Mouse (Mus musculus): ENCODE data around the gene Krtap3-1.
A peak's percentile ranks its signal among the peaks of the same experiment; 100 is the strongest.
"Not testable (repeated sequence)": the region's sequence is repeated elsewhere in the genome, so short reads cannot be mapped to it uniquely, and the experiment has no call there.

The Krtap3-1 gene

DNA sequence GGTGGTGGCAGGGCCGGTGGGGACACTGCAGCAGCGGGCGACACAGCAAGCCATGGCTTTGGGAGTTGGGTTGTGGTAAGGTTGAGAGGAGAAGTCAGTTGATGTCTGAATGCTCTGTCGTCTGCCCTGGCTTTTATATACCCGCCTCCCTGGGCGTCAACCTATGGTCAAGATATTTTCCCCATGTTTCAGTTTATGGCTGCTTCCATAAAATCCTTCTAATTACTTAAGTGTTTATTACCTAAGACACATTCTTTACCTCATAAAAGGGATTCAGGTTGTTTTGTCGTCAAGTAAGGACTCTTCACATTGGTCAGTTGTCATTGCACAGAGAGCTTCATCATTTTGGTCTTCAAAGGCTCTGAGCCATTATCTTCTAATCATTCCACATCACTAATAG, at the start of gene Krtap3-1:
Gene Krtap3-1 (minus strand): TSS at position 101 of the 400 bp plus-strand sequence.
- no peak for DNase-seq (ENCODE audit: low spot score)

DNA sequence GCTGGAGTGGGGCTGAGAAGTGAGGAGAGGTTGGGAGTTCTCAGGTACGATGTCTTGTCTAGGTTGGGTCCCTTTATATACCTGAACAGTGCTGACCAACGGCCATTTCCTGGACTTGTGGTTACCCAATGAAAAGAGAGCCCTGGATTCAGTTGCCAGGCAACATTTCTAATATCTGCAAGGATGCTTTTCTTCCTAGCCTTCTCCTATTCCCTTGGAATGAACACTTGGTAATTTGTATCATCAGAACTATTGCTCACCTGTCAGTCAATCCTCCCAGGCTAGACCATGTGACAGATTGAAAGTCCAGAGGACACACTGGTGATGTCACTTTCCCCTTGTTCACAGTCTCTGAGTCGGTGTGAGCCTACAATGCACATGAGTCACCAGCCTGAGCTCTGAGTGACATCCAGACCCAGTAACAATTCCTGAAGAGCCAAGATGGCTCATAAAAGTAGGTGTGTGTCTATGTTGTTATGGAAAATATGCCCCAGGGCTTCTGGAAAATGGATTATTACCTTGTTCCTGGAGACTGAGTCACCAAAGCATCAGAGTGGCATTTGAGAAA, 48.5 kb upstream of the Krtap3-1 start, which contains the start of gene Krtap2-4:
Gene Krtap2-4 (minus strand): TSS at position 51 of the 568 bp plus-strand sequence.
- no peak for DNase-seq (ENCODE audit: low spot score)

DNA sequence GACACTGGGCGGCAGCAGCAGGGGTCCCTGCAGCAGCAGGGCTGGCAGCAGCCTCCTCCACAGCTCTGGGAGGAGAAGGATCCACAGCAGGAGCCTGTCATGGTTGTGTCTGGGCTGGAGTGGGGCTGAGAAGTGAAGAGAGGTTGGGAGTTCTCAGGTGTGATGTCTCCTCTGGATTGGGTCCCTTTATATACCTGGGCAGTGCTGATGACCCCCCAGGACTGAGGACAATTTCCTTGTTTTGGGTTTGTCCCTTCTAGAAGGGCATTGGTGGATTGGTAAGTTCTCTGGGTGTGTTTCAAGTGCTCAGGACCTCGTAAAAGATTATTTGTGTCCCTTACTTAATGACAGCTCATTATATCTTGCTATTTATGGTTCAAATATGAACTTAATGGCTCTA, 43.7 kb upstream of the Krtap3-1 start, which contains the start of gene Gm11937:
Gene Gm11937 (minus strand): TSS at position 101 of the 400 bp plus-strand sequence.
- DNase-seq (ENCODE audit: low spot score) = not testable (repeated sequence)

DNA sequence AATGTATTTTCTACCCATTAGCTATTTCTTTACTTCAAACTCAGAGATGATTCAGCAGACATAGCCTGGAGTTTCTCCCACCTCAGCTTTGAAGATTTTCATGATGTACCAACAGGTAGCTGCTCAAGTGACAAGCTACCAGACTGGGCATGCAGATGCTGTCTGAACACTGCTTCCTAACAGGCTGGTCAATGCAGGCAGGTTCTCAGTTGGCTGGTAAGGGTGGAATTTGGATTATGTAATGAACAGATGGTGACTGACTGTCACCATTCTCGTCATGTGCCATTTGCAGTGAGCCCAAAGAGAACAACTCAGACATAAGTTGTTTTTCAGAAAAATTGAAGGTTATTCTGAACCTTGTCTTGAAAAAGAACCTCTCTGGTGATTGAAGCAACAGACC, 42.7 kb upstream of the Krtap3-1 start:
- peak; percentile 15 for DNase-seq (ENCODE audit: low spot score)

DNA sequence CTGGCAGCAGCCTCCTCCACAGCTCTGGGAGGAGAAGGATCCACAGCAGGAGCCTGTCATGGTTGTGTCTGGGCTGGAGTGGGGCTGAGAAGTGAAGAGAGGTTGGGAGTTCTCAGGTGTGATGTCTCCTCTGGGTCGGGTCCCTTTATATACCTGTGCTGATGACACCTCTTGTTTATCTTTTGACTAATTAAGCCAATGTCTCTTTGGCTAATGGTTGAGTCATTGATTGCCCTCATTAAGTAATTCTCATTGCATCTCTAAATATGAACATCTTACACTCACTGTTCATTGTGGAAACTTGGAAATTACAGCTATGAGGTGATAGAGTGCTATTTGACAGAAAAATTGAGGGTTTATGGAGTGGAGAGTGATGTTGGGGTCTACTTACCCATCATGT, 36.8 kb upstream of the Krtap3-1 start, which contains the start of gene Gm11938:
Gene Gm11938 (minus strand): TSS at position 101 of the 400 bp plus-strand sequence.
- DNase-seq (ENCODE audit: low spot score) = not testable (repeated sequence)

DNA sequence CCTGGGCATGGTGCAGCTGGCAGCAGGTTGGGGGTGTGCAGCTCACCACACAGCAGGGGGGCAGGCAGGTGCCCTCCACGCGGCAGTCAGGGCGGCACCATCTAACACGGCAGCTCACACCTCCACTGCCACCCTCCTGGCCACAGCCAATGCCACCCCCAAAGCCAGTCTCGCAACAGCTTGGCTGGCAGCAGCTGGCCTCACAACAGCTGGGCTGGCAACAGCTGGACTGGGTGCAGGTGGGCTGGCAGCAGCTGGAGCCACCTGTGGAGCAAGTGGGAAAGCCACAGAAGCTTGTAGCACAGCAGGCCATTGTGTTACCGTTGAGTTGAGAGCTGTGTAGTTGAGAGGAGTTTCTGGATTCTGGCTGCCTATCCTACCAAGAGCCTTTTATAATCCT, 31.3 kb upstream of the Krtap3-1 start, which contains the start of gene Krtap9-3:
Gene Krtap9-3 (minus strand): TSS at position 364 of the 400 bp plus-strand sequence.
- not testable (repeated sequence) for DNase-seq (ENCODE audit: low spot score)

DNA sequence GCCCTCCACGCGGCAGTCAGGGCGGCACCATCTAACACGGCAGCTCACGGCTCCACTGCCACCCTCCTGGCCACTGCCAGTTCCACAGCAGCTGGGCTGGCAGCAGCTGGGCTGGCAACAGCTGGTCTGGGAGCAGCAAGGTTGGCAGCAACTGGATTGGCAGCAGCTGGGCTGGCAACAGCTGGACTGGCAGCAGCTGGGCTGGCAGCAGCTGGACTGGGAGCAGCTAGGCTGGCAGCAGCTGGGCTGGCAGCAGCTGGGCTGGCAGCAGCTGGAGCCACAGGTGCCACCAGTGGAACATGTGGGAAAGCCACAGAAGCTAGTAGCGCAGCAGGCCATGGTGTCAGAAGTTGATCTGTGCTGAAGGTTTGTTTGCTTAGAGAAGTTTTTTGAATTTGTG, 24.6 kb upstream of the Krtap3-1 start, which contains the start of gene Krtap1-3:
Gene Krtap1-3 (minus strand): TSS at position 359 of the 400 bp plus-strand sequence.
- DNase-seq (ENCODE audit: low spot score) = no peak

DNA sequence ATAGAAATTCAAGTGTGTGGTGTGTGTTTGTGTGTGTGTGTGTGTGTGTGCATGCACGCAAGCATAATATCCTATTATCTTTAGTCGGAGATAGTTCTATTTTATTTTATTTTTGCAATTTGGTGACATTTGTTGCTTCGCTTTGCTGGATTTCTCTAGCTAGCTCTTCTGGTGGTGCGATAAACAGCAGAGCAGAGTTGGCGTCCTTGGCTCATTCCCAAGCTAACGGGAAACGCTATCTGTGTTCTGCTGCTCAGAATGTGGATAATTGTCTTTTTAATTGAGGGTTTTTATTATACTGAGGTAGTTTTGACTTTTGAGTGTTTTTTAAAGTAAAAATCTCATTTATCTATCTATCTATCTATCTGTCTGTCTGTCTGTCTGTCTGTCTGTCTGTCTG, 18.7 kb upstream of the Krtap3-1 start:
- DNase-seq (ENCODE audit: low spot score) = no peak

DNA sequence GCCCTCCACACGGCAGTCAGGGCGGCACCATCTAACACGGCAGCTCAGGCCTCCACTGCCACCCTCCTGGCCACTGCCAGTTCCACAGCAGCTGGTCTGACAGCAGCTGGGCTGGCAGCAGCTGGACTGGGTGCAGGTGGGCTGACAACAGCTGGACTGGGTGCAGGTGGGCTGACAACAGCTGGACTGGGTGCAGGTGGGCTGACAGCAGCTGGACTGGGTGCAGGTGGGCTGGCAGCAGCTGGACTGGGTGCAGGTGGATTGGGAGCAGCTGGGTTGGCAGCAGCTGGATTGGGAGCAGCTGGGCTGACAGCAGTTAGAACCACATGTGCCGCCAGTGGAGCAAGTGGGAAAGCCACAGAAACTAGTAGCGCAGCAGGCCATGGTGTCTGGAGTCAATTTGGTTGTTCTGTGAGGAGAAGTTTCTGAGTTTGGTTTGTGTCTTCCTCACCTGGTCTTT, 16.8 kb upstream of the Krtap3-1 start, which contains the start of gene Krtap1-4:
Gene Krtap1-4 (minus strand): TSS at position 410 of the 460 bp plus-strand sequence.
- DNase-seq (ENCODE audit: low spot score) = no peak

DNA sequence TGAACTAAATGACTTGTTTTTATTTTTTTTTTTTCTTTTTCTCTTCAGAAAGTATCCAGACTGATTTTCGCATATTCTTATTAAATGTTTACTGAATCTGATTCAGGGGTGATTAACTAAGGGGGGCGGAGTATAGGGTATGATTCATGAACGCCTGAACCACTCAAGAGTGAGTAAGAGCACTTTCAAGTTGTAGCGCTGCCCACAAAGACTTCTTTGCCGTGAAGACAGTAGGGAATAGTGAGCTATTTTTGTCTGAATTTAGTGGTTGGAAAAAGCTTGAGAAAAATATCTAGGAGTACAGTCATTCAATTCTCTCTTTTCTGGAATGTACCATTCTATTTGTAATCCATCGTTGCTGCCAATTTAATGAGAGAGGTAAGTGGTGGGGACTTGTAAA, 15.1 kb upstream of the Krtap3-1 start:
- DNase-seq (ENCODE audit: low spot score) = no peak

DNA sequence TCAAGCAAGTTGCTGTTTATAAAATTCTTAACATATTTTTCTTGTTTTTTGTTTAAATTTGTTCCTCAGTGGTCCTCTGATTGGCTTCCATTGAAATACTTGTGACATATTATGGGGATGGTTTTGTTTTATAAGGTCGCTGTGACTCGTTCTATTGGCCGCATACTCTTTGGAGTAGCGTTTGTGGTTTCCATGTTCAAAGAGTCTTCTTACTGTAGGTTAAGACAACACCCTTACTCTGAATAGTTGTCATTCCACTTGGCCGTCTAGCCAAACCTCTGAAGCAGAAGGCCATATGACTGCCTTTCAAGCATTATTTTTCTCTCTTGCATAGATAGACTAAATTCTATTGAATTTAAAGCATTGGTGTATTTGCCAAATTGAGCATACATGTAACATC, 14.6 kb upstream of the Krtap3-1 start:
- DNase-seq (ENCODE audit: low spot score) = no peak

DNA sequence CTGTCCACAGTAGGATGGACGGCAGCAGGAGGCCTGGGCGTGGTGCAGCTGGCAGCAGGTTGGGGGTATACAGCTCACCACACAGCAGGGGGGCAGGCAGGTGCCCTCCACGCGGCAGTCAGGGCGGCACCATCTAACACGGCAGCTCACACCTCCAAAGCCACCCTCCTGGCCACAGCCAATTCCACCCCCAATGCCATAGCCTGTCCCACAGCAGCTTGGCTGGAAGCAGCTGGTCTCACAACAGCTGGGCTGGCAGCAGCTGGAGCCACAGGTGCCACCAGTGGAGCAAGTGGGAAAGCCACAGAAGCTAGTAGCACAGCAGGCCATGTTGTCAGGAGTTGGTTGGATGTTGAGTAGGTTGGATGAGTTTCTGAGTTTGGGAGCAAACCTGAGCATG, 14.2 kb upstream of the Krtap3-1 start, which contains the start of gene Krtap1-5:
Gene Krtap1-5 (minus strand): TSS at position 381 of the 400 bp plus-strand sequence.
- no peak for DNase-seq (ENCODE audit: low spot score)

DNA sequence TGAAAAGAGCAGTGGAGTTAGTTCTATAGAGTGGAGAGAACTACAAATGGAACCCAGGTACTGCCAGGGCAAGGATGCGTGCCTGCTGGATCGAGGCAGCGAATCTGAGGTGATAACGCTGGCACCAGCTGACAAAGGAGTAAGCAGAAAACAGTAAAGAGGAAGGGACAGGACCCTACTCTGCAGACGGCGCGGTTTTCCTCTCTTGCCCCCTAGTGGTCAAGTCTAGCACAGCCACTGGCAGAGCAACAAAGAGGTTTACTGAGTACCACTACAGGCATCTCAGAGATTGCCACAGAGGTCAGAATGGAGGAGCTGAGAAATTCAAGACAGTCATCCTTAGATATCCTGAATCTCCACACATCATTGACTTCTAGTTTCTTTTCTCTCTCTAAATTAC, 7.7 kb upstream of the Krtap3-1 start:
- no peak for DNase-seq (ENCODE audit: low spot score)

DNA sequence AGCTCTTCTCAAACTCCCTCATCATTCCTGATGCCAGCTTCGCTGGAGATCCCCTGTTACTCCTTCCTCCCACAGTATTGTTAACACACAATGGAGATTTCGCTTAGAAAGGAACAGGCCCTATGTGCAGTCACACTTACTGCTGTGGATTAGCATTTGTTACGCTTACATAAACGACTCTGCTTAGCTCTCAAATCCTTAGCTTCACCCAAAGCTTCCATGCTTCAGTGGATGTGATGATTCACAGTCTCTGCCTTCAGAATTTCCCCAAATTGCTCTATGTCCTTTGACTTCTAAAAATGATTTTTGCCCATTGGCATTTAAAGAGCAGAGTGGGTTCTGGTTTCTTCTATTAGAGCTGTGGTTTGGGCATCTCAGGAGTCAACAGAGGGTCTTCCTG, 6.7 kb upstream of the Krtap3-1 start:
- DNase-seq (ENCODE audit: low spot score) = no peak

DNA sequence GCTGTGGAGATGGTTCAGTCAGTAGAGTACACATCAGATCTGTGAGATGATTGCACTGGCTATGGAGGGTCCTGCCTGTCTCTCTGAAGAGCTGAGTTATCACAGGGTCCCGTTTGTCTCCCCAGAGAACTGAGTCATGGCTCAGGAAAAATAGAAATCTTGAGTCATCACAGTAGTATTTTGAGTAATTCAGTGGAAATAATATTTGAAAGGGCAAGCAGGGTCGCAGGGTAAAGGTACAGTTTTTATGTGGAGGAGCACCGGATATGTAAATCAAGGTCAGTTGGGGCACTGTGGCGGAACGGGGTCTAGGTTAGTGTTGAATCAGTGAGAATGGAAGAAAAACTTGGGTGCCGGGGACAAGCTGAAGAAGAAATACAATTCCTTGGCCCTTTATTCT, 3.9 kb downstream of the Krtap3-1 start:
- DNase-seq (ENCODE audit: low spot score) = no peak

DNA sequence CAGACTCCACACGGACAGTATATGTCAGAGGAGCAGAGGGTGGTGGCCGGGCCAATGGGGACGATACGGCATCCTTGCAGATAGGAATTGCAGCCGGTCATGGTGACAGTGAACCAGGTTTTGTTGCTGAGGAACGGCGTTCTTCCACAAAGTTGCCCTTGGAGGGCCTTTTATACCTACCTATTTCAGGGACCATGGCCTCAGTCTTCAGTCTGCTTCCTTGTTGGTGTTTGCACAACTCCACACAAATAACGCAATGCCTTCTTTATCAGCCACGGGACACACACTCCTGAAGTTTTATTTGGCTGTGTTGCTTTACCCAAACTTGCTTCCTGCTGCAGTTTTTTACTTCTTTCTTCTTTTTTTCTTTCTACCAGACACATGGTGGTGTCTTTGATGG, 7.1 kb downstream of the Krtap3-1 start, which contains the start of gene Gm11939:
Gene Gm11939 (minus strand): TSS at position 101 of the 400 bp plus-strand sequence.
- no peak for DNase-seq (ENCODE audit: low spot score)

DNA sequence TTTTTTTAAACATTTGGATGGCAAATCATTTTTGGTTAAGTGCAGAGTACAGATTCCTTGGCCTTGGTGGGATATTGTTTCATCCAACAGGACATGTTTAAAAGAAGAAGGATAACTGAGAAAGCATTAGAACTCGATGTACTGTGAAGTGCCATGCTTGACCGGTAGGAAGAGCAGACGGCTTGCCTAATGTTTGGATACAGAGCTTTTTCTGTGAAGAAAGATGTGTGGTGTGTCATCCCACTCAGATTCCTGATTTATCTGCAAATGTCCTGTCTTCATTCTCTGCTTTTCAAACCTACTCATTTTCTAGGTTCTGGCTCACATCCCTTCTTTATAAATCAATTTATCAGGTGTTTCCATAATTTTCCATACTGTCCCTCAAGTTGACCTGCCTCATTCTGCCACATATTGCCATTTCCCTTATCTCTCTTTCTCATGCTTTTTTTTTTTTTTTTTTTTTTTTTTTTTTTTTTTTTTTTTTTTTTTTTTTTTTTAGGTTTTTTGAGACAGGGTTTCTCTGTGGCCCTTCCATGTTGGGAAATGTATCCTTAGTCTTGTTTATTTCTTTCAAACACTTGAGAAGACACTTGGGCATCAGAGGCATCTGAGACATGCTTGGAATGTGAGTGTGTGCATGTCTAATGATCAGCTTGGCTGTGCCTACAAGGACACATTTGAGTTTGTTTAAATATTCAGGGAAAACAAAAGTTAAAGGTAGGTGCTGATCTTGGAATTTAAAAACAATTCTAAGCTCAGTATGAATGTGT, 8.3 kb downstream of the Krtap3-1 start:
- no peak for DNase-seq (ENCODE audit: low spot score)

DNA sequence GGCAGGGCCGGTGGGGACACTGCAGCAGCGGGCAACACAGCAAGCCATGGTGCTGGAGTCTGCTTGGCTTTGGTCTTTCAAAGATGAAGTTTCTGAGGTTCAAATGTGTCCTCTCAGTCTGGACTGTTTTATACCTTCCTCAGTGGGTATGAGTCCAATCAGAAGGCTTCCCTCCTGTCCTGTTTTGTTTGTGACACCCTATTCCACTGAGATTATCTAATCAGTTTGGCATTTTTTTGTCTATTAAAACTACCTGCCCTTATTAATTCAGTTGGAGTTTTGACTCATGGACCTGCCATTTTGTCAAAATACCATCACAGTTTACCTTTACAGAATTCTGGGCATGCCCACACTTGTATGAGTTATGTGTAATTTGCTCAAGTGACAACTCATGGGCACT, 9.7 kb downstream of the Krtap3-1 start, which contains the start of gene Krtap3-2:
Gene Krtap3-2 (minus strand): TSS at position 101 of the 400 bp plus-strand sequence.
- DNase-seq (ENCODE audit: low spot score) = no peak

DNA sequence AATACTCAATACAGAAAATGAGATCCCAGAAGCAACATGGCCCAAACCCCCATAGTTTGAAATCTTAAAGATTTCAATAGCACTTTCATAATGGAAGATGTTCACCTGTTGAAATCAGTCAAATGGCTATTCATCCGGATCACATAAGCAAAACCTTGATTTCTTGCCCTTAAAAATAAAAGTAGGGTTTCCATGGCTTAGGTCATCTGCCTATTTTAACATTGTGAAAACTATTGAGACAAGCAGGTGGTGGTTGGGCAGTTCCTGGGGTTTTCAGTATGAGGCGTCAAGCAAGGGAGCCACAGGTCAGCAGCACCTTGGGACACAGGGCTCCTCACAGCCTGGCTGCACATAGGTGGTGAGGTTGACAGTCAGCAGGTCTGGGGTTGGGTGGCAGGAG, 10.2 kb downstream of the Krtap3-1 start:
- DNase-seq (ENCODE audit: low spot score) = no peak

DNA sequence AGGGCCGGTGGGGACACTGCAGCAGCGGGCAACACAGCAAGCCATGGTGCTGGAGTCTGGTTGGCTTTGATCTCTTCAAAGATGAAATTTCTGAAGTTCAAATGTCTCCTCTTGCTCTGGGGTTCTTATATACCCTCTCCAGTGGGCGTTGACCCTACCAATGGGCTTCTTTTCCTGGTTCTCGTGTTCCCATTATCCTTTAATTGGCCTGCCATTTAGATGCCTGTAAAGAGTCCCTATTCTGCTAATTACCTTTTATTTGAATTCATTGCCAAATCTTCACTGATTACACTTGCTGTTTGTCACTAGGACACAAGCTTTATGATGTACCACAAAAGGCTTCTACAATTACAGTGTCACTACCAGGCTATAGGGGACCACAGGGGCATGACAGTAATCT, 15.7 kb downstream of the Krtap3-1 start, which contains the start of gene Krtap3-3:
Gene Krtap3-3 (minus strand): TSS at position 101 of the 400 bp plus-strand sequence.
- DNase-seq (ENCODE audit: low spot score) = no peak

DNA sequence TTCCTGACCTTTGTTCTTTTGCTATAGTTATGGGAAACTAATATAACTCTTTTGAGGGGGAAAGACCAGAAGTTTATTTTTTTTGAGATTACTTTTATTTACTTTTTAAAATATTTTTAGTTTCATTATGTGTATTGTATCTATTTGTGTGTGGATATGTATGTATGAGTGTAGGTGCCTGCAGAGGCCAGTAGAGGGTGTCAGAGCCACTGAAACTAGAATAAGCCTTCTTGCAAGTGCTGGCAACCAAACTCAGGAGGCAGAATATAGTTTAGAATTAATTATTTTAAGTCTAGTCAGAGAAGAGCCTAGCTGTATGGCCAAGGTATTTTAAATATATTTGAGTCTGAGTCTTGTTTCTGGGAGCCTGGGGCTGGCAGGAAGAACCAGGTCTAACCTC, 18.5 kb downstream of the Krtap3-1 start:
- no peak for DNase-seq (ENCODE audit: low spot score)

DNA sequence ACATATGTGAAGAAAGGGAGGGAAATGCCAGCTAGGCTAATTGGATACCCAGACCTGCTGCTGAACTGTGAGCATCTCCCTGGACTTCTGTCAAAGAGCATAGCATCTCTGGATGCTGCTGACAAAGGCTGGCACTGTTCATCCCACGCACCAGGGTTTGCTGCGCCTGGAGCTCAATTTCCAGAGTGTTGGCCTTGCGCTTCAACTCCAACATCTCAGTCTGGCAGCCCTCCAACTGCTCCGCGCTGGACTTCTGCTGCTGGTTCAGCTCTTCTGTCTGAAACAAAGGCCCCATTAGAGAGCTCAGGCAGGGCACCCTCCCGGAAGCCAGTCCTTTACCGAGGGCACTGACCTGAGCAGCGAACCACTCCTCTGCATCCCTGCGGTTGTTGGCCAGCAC, 26.7 kb downstream of the Krtap3-1 start:
- peak; percentile 41 for DNase-seq (ENCODE audit: low spot score)
